Comparison of ENCODE assay signal across 8 mouse cellular contexts in genomic region chr11:88998974-88999722, GRCm38 (mm10). TPM values are rescaled to one million over a fixed set of nuclear protein-coding genes. Genes with fewer than 3 reads are reported as not detected.
DNase-seq lines count a peak whose midpoint lies in the region; ATAC-seq and TF ChIP-seq lines count a peak whose summit lies in the region.

Trim25 (plus strand) TSS chr11:88999376.

- peak; percentile 36; the same call in 1 of the 2 replicates for TF ChIP-seq EP300 in lung, postnatal 0 days (IDR thresholded peaks at IDR 0.05)

- H3K4me1 ChIP-seq in bone marrow, adult 2 months (ENCODE audit: control insufficient read depth, insufficient read depth, low read length) = peaks cover 10% of the 10 kb centered on the region; the same call in 1 of the 2 replicates
- peaks cover 8% of the 10 kb centered on the region; the same call in 1 of the 2 replicates for H3K4me1 ChIP-seq in forebrain, embryonic 15.5 days
- H3K4me1 ChIP-seq in lung, postnatal 0 days (ENCODE audit: insufficient read depth, low read depth, low read length) = peaks cover 16% of the 10 kb centered on the region; the same call in 1 of the 2 replicates

- peak; percentile 69 for ATAC-seq in forebrain, embryonic 15.5 days (replicated peaks)
- peak; percentile 96 for ATAC-seq in lung, postnatal 0 days

- H3K36me3 ChIP-seq in forebrain, embryonic 15.5 days = no peaks in the 10 kb centered on the region
- H3K36me3 ChIP-seq in lung, postnatal 0 days (ENCODE audit: insufficient read depth, low read length) = no peaks in the 10 kb centered on the region

- H3K9me3 ChIP-seq in forebrain, embryonic 15.5 days = no peaks in the 10 kb centered on the region
- H3K9me3 ChIP-seq in lung, postnatal 0 days (ENCODE audit: low read length) = no peaks in the 10 kb centered on the region

- TF ChIP-seq POLR2A in bone marrow, adult 2 months (IDR thresholded peaks at IDR 0.05; ENCODE audit: borderline replicate concordance, control insufficient read depth, low read depth, low read length) = peak; percentile 99

- no peak for TF ChIP-seq CTCF in bone marrow, adult 2 months (IDR thresholded peaks at IDR 0.05; ENCODE audit: control insufficient read depth, insufficient read depth, low read length)
- TF ChIP-seq CTCF in lung, postnatal 0 days (IDR thresholded peaks at IDR 0.05) = peak; percentile 57

- H3K4me3 ChIP-seq in bone marrow, adult 2 months (replicated peaks; ENCODE audit: control insufficient read depth, low read depth, low read length) = peak within 1 kb of the TSS; percentile 97
- H3K4me3 ChIP-seq in forebrain, embryonic 15.5 days = peak within 1 kb of the TSS; percentile 41
- peak within 1 kb of the TSS; percentile 86 for H3K4me3 ChIP-seq in lung, postnatal 0 days (ENCODE audit: low read depth, low read length)

- H3K9ac ChIP-seq in forebrain, embryonic 15.5 days (replicated peaks) = peak within 1 kb of the TSS; percentile 26
- H3K9ac ChIP-seq in lung, postnatal 0 days (replicated peaks; ENCODE audit: low read depth) = peak within 1 kb of the TSS; percentile 89

- peak within 1 kb of the TSS; percentile 50 for H3K4me2 ChIP-seq in forebrain, embryonic 15.5 days (replicated peaks)
- peak within 1 kb of the TSS; percentile 87 for H3K4me2 ChIP-seq in lung, postnatal 0 days (replicated peaks; ENCODE audit: low read depth, low read length)

- under 1% methylated on average over 48 of the region's 48 CpGs for WGBS in bone marrow, adult 2 months
- WGBS in forebrain, embryonic 15.5 days = 2% methylated on average over 48 of the region's 48 CpGs
- WGBS in lung, postnatal 0 days = 3% methylated on average over 48 of the region's 48 CpGs

- peak; percentile 79 to 91 for DNase-seq in CD8-positive naive resting alpha-beta T cell, adult 2 months (ENCODE audit: low read depth in 2 of 2, low spot score in 2 of 2)
- DNase-seq in heart, postnatal 4 days = peak; percentile 95
- DNase-seq in layer of hippocampus, adult 8-10 months (ENCODE audit: low spot score in 2 of 2) = peak; percentile 26 to 33
- peak; percentile 98 for DNase-seq in lung, postnatal 0 days (ENCODE audit: low spot score)
- peak; percentile 88 for DNase-seq in ovary, adult 18-20 months (ENCODE audit: low spot score)
- DNase-seq in thymus, adult 18-20 months = peak; percentile 90 to 94

- H3K27me3 ChIP-seq in forebrain, embryonic 15.5 days = peaks cover 18% of the 10 kb centered on the region
- H3K27me3 ChIP-seq in lung, postnatal 0 days (replicated peaks; ENCODE audit: insufficient read depth, low read length) = no peaks in the 10 kb centered on the region

- peak within 1 kb of the TSS; percentile 93 for H3K27ac ChIP-seq in bone marrow, adult 2 months (ENCODE audit: control insufficient read depth, insufficient read depth, low read depth, low read length, poor library complexity)
- no peak within 1 kb of the TSS for H3K27ac ChIP-seq in forebrain, embryonic 15.5 days (replicated peaks)
- H3K27ac ChIP-seq in lung, postnatal 0 days (ENCODE audit: low read length) = peak within 1 kb of the TSS; percentile 90

RNA-seq across cellular contexts. Expression of gene Trim25, which starts in this region (rescaled TPM):
- 19.8 and 33.7 TPM in 2 replicates for polyA plus RNA-seq in bone marrow, adult 2 months (2011; ENCODE audit: insufficient read depth, insufficient read length, low replicate concordance, missing spikeins)
- 2.8 and 3.9 TPM in 2 replicates for polyA plus RNA-seq in forebrain, embryonic 15.5 days (2015; fragmentation: Nextera tagmentation; extraction: Ambion mirVana)
- 10 to 100 TPM; 31.3 to 32.8 TPM for total RNA-seq in heart, postnatal 4 days (2021)
- 1 to 10 TPM; 3.3 to 7.3 (median 4.7) TPM for total RNA-seq in layer of hippocampus, adult 8-10 months (2022)
- polyA plus RNA-seq in lung, postnatal 0 days (2015; fragmentation: Nextera tagmentation; extraction: Ambion mirVana) = 23.5 and 24.3 TPM in 2 replicates

Comparison
In these comparisons a context has a peak if more than half of its experiments do, and no peak if none do; other contexts are left out.
1. DNase-seq: peak in every context shown above with its lines; median percentile 98 in lung, postnatal 0 days; 95 in heart, postnatal 4 days; 92 in thymus, adult 18-20 months; 88 in ovary, adult 18-20 months; 85 in CD8-positive naive resting alpha-beta T cell, adult 2 months; 30 in layer of hippocampus, adult 8-10 months.
2. H3K4me3 ChIP-seq: peak in every context shown above with its lines; median percentile 97 in bone marrow, adult 2 months; 86 in lung, postnatal 0 days; 41 in forebrain, embryonic 15.5 days.